Mouse (Mus musculus): ENCODE measurements around the gene Zbtb33. TPM values are rescaled to one million over a fixed set of nuclear protein-coding genes. Genes with fewer than 3 reads are reported as not detected.
"Not testable (repeated sequence)": the region's sequence is repeated elsewhere in the genome, so short reads cannot be mapped to it uniquely, and the experiment has no call there.

The Zbtb33 gene
- 3.4 and 4.6 TPM in 2 replicates for polyA plus RNA-seq (2015; fragmentation: Nextera tagmentation; extraction: Ambion mirVana)

DNA sequence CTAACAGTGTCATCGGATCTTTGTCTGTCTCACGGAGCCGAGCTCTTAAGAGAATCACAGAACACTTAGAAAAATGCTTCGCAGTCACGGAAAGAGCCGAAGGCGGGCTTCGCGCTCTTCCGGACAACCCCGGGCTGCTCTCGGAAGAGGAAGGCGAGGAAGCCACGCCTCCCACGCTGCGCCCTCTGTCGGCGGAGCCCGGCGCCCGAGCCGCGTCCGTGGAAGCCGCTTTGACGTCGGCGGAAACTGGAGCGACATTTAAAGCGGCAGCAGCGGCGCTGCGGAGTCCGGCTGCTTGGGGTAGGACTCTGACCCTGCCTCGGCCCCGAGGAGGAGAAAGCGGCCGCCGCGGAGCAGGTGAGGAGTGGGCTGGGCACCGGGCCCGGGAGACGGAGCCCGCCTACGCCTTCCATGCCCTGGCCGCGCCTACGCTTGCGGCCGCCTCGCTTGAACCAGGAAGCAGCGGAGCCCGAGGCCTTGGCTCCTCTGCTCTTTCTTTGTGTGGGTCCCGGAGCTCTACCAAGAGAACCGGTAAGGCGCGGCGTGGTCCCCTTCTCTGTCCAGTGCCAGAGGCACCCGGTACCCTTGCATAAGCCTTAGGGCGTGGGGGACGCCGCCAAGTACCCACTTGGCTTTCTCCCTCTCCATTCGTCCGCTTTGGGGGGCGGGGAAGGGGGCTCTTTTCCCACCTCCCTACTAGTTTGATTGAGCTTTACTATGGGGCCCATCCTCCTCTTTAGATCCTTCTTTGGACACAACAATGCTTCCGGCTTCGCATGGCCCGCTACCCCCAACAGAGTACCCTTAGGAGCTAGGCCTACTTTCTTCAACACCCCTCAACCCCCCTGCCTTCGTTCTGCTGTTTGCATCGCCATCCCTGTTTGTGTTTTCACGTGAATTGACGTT, at the start of gene Zbtb33:
Gene Zbtb33, plus strand, starts transcription at position 242 of the 906 bp plus-strand sequence.
- Histone ChIP-seq H3K9me3 (replicated peaks; ENCODE audit: control insufficient read depth, low read length, poor library complexity, severe bottlenecking) (no peaks in the 10 kb centered on the region), H3K27me3 (ENCODE audit: control insufficient read depth, insufficient read depth, low read depth, low read length) (no peaks in the 10 kb centered on the region), H3K4me1 (ENCODE audit: control insufficient read depth, insufficient read depth, low read length) (peaks cover 9% of the 10 kb centered on the region; the same call in 1 of the 2 replicates), H3K9ac (ENCODE audit: low read depth, low read length) (peak within 1 kb of the TSS; percentile 84), H3K4me2 (ENCODE audit: low read length) (peak within 1 kb of the TSS; percentile 74), H3K27ac (ENCODE audit: low read length) (peak within 1 kb of the TSS; percentile 87), H3K4me3 (ENCODE audit: low read depth, low read length) (peak within 1 kb of the TSS; percentile 67), H3K36me3 (ENCODE audit: control insufficient read depth, insufficient read depth, low read length) (0 out of 2 replicates have a peak, but pooled peaks cover 4% of the 10 kb centered on the region)
- 15% methylated on average over 69 of the region's 72 CpGs for WGBS
- peak; percentile 97 for ATAC-seq

DNA sequence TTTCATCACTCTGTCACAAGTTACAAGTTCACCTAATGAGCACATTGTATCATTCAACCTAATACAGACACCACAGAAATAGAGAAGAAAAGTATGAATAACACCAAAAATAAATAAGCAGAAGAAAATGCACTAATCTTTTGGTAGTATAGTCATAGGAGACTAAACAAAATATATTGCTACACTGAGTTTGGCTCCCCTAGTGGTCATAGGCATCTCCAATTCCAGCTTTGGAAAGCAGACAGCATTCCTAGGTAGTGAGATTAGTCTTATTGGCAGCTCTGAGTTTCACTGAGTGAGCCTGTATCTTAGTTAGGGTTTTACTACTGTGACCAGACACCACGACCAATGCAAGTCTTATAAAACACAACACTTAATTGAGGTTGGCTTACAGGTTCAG, 30.5 kb upstream of the Zbtb33 start:
- no peak overlapping the region for H3K9ac ChIP-seq (ENCODE audit: low read depth, low read length)
- H3K27ac ChIP-seq (ENCODE audit: low read length) = no peak overlapping the region
- no peak for ATAC-seq
- no peak overlapping the region for H3K4me3 ChIP-seq (ENCODE audit: low read depth, low read length)
- H3K4me2 ChIP-seq (ENCODE audit: low read length) = no peak overlapping the region
- 58% methylated on average over 1 of the region's 1 CpGs for WGBS
- no peaks in the 10 kb centered on the region for H3K27me3 ChIP-seq (ENCODE audit: control insufficient read depth, insufficient read depth, low read depth, low read length)
- no peaks in the 10 kb centered on the region for H3K9me3 ChIP-seq (replicated peaks; ENCODE audit: control insufficient read depth, low read length, poor library complexity, severe bottlenecking)
- no peaks in the 10 kb centered on the region for H3K36me3 ChIP-seq (ENCODE audit: control insufficient read depth, insufficient read depth, low read length)
- H3K4me1 ChIP-seq (ENCODE audit: control insufficient read depth, insufficient read depth, low read length) = no peaks in the 10 kb centered on the region

DNA sequence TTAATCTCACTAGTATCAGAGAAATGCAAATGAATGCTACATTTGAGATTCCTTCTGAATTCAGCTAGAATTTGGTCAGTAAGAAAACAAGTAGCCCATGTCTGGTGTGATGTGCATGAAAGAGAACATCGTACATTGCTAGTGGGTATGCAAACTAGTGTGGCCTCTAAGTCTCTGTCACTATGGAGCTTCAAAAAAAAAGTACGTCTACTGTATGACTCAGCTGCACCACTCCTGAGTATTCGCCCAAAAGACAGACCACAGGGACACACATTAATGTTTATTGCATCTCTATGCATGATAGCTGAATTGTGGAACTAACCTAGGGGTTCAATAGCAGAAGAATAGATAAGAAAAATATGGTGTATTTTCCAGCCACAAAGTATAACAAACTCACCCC, 24.3 kb upstream of the Zbtb33 start:
- 87% methylated on average over 3 of the region's 3 CpGs for WGBS
- Histone ChIP-seq H3K9ac (ENCODE audit: low read depth, low read length) (no peak overlapping the region), H3K27me3 (ENCODE audit: control insufficient read depth, insufficient read depth, low read depth, low read length) (no peaks in the 10 kb centered on the region), H3K4me2 (ENCODE audit: low read length) (no peak overlapping the region), H3K27ac (ENCODE audit: low read length) (no peak overlapping the region), H3K9me3 (replicated peaks; ENCODE audit: control insufficient read depth, low read length, poor library complexity, severe bottlenecking) (no peaks in the 10 kb centered on the region), H3K4me1 (ENCODE audit: control insufficient read depth, insufficient read depth, low read length) (no peaks in the 10 kb centered on the region), H3K36me3 (ENCODE audit: control insufficient read depth, insufficient read depth, low read length) (no peaks in the 10 kb centered on the region), H3K4me3 (ENCODE audit: low read depth, low read length) (no peak overlapping the region)
- ATAC-seq = no peak

DNA sequence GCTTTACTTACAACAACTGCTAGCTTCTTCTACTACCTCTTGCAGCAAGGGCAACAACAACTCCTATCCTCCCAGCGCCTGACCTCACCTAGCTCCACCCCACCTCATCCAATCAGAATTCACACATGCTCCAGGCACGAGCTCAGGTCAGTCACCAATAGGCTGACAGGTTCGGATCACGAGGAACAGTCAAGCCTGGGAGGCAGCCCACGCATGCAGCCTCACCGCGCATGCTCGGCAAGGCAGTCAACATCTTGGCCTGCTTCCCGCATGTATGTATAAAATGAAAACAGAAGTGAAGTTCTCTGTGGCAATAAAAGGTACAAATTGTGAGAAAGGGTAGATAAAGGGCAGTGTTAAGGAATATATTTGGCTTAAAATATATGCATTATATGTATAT, 23.5 kb upstream of the Zbtb33 start:
- Histone ChIP-seq H3K4me2 (ENCODE audit: low read length) (no peak overlapping the region), H3K27me3 (ENCODE audit: control insufficient read depth, insufficient read depth, low read depth, low read length) (no peaks in the 10 kb centered on the region), H3K4me3 (ENCODE audit: low read depth, low read length) (no peak overlapping the region), H3K36me3 (ENCODE audit: control insufficient read depth, insufficient read depth, low read length) (no peaks in the 10 kb centered on the region), H3K9me3 (replicated peaks; ENCODE audit: control insufficient read depth, low read length, poor library complexity, severe bottlenecking) (no peaks in the 10 kb centered on the region), H3K9ac (ENCODE audit: low read depth, low read length) (no peak overlapping the region), H3K4me1 (ENCODE audit: control insufficient read depth, insufficient read depth, low read length) (no peaks in the 10 kb centered on the region), H3K27ac (ENCODE audit: low read length) (no peak overlapping the region)
- 78% methylated on average over 9 of the region's 9 CpGs for WGBS
- no peak for ATAC-seq

DNA sequence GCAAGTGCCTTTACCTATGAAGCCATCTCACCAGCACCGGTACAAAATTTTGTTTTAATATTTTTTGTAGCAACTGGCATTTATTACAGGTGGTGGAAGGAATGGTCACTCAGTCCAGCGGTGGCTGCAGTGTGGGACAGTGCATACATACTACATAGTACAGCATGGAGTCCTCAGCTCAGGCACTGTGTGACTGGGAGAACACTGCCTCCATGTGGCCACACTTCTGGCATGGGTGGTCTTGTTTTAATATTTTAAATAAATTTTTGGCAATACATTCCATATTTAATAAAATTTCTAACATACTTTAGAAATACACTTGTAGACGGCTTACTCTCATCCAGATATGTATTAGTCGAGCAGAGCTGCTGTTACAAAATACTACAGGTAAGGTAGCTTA, 23.0 kb upstream of the Zbtb33 start:
- Histone ChIP-seq H3K9me3 (replicated peaks; ENCODE audit: control insufficient read depth, low read length, poor library complexity, severe bottlenecking) (no peaks in the 10 kb centered on the region), H3K27me3 (ENCODE audit: control insufficient read depth, insufficient read depth, low read depth, low read length) (no peaks in the 10 kb centered on the region), H3K4me1 (ENCODE audit: control insufficient read depth, insufficient read depth, low read length) (no peaks in the 10 kb centered on the region), H3K4me3 (ENCODE audit: low read depth, low read length) (no peak overlapping the region), H3K36me3 (ENCODE audit: control insufficient read depth, insufficient read depth, low read length) (no peaks in the 10 kb centered on the region), H3K9ac (ENCODE audit: low read depth, low read length) (no peak overlapping the region), H3K4me2 (ENCODE audit: low read length) (no peak overlapping the region), H3K27ac (ENCODE audit: low read length) (no peak overlapping the region)
- no peak for ATAC-seq
- 80% methylated on average over 4 of the region's 4 CpGs for WGBS

DNA sequence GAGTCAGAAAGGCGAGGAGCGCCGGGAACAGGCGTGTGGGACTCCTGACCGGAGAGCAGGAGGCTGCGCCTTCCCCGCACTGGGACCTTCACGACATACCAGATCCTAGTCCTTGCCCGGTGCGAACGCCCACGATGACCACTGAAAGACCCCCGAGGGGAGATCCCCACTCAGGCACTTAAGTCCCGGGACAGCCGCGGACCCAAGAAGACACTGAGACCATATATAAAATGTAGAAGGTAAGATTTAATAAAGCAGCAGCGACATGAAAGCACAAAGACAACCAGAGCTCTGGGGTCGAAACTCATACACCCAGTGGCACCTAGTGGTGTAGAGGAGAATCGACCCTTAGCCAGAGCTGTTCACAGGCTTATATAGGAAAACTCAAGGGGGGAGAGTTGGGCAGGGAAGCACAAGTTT, 9.7 kb upstream of the Zbtb33 start:
- ATAC-seq = peak; percentile 80
- H3K27ac ChIP-seq (ENCODE audit: low read length); H3K36me3 ChIP-seq (ENCODE audit: control insufficient read depth, insufficient read depth, low read length); H3K27me3 ChIP-seq (ENCODE audit: control insufficient read depth, insufficient read depth, low read depth, low read length); H3K9me3 ChIP-seq (replicated peaks; ENCODE audit: control insufficient read depth, low read length, poor library complexity, severe bottlenecking); H3K4me1 ChIP-seq (ENCODE audit: control insufficient read depth, insufficient read depth, low read length): not testable (repeated sequence)
- H3K4me3 ChIP-seq (ENCODE audit: low read depth, low read length) = peak overlapping the region; percentile 31
- peak overlapping the region; percentile 34; the same call in 1 of the 2 replicates for H3K9ac ChIP-seq (ENCODE audit: low read depth, low read length)
- peak overlapping the region; percentile 48 for H3K4me2 ChIP-seq (ENCODE audit: low read length)
- 26% methylated on average over 19 of the region's 19 CpGs for WGBS

DNA sequence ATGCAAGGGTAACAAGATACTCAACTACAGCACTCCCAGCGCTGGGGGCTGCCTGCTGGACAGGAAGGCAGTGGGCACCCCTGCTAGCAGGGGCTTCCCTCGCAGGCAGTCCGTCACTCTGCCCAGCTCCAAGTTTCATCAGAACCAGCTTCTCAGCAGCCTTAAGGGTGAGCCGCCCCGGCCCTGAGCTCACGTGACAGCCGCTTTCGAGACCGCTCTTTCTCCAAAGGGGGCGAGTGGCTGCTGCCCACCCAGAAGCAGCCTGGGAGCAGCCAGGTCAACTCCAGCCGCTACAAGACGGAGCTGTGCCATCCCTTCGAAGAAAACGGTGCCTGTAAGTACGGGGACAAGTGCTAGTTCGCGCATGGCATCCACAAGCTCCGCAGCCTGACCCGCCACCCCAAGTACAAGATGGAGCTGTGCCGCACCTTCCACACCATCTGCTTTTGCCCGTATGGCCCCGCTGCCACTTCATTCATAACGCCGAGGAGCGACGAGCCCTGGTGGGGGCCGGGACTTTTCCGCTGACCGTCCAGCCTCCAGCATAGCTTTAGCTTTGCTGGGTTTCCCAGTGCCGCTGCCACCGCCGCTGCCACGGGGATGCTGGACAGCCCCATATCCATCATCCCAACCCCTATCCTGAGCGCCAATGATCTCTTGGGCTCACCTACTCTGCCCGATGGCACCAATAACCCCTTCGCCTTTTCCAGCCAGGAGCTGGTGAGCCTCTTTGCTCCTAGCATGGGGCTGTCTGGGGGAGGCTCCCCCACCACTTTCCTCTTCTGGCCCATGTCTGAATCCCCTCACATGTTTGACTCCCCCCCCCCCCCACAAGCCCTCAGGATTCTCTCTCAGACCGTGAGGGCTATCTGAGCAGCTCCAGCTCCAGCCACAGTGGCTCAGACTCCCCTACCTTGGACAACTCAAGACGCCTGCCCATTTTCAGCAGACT, 8.7 kb upstream of the Zbtb33 start:
- Histone ChIP-seq H3K4me1 (ENCODE audit: control insufficient read depth, insufficient read depth, low read length) (no peaks in the 10 kb centered on the region), H3K9ac (ENCODE audit: low read depth, low read length) (peak overlapping the region; percentile 60), H3K27me3 (ENCODE audit: control insufficient read depth, insufficient read depth, low read depth, low read length) (no peaks in the 10 kb centered on the region), H3K4me3 (ENCODE audit: low read depth, low read length) (peak overlapping the region; percentile 43), H3K36me3 (ENCODE audit: control insufficient read depth, insufficient read depth, low read length) (no peaks in the 10 kb centered on the region), H3K9me3 (replicated peaks; ENCODE audit: control insufficient read depth, low read length, poor library complexity, severe bottlenecking) (peaks cover 3% of the 10 kb centered on the region; the same call in 1 of the 2 replicates), H3K4me2 (ENCODE audit: low read length) (peak overlapping the region; percentile 71), H3K27ac (ENCODE audit: low read length) (no peak overlapping the region)
- 23% methylated on average over 37 of the region's 38 CpGs for WGBS
- ATAC-seq = peak; percentile 81

DNA sequence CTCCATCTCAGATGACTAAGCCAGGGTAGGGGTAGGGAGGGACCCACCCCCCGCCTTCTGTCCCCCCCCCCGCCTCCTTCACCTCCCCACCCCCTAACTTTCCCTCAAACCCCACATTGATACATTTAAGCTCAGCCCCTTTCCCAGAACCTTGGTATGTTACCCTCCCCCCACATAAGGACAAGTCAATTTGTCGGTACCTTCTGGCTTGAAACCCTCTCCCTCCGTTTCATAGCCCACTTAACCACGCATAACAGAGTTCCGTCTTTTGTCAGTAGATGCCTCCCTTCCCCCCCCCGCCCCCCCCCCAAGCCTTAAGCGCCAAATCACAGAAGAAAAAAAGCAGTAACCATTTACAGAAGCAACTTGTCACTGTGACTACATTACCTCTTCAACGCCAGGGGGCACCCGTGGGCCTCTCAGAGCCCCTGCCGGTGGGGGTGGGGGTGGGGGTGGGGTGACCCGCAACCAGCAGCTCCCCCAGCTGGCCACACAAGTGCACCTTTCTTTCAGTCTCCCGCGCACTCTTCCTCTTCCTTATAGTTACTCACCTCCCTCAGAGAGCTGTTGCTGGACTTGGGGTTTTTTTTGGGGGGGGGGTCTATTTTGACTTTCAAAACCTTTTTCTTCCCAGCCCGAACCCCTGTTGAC, 7.9 kb upstream of the Zbtb33 start:
- Histone ChIP-seq H3K4me2 (ENCODE audit: low read length) (peak overlapping the region; percentile 71; the same call in 1 of the 2 replicates), H3K27ac (ENCODE audit: low read length) (no peak overlapping the region), H3K4me3 (ENCODE audit: low read depth, low read length) (peak overlapping the region; percentile 23; the same call in 1 of the 2 replicates), H3K9me3 (replicated peaks; ENCODE audit: control insufficient read depth, low read length, poor library complexity, severe bottlenecking) (peaks cover 3% of the 10 kb centered on the region; the same call in 1 of the 2 replicates), H3K9ac (ENCODE audit: low read depth, low read length) (no peak overlapping the region), H3K4me1 (ENCODE audit: control insufficient read depth, insufficient read depth, low read length) (no peaks in the 10 kb centered on the region), H3K27me3 (ENCODE audit: control insufficient read depth, insufficient read depth, low read depth, low read length) (no peaks in the 10 kb centered on the region), H3K36me3 (ENCODE audit: control insufficient read depth, insufficient read depth, low read length) (no peaks in the 10 kb centered on the region)
- 33% methylated on average over 5 of the region's 15 CpGs for WGBS
- peak; percentile 63 for ATAC-seq

Measured in midbrain, embryonic 16.5 days (tissue).